Mouse (Mus musculus): ENCODE measurements around the gene Aasdhppt. TPM values are rescaled to one million over a fixed set of nuclear protein-coding genes. Genes with fewer than 3 reads are reported as not detected.
A peak's percentile ranks its signal among the peaks of the same experiment; 100 is the strongest.

Gene Aasdhppt
- polyA plus RNA-seq, 1 experiment from 2014 or later, result 15.0 TPM

GRCm38 (mm10) chr9:4266881-4267280 is 42.4 kb downstream of the Aasdhppt start:
- Histone ChIP-seq H3K27ac (replicated peaks) (no peak overlapping the region), H3K4me2 (no peak overlapping the region), H3K27me3 (no peaks in the 10 kb centered on the region), H3K9me3 (replicated peaks) (no peaks in the 10 kb centered on the region), H3K36me3 (replicated peaks) (no peaks in the 10 kb centered on the region), H3K9ac (no peak overlapping the region), H3K4me3 (replicated peaks) (no peak overlapping the region), H3K4me1 (replicated peaks) (no peaks in the 10 kb centered on the region)
- WGBS (ENCODE audit: insufficient replicate concordance), result 80% methylated on average over 3 of the region's 3 CpGs
- no peak for ATAC-seq (ENCODE audit: insufficient read depth)

- ATAC-seq (ENCODE audit: insufficient read depth), result 0 out of 2 replicates have a peak, but pooled peaks have one; percentile 9
- Histone ChIP-seq H3K27ac (replicated peaks) (no peak overlapping the region), H3K9me3 (replicated peaks) (peaks cover 9% of the 10 kb centered on the region), H3K9ac (no peak overlapping the region), H3K27me3 (no peaks in the 10 kb centered on the region), H3K4me3 (replicated peaks) (0 out of 2 replicates have a peak overlapping the region, but pooled peaks have one; percentile 29), H3K4me2 (no peak overlapping the region), H3K4me1 (replicated peaks) (no peaks in the 10 kb centered on the region), H3K36me3 (replicated peaks) (no peaks in the 10 kb centered on the region)
- 48% methylated on average over 12 of the region's 12 CpGs for WGBS (ENCODE audit: insufficient replicate concordance)
Observed at GRCm38 (mm10) chr9:4260746-4261090, 48.6 kb downstream of the Aasdhppt start.

- no peaks in the 10 kb centered on the region for H3K4me1 ChIP-seq (replicated peaks)
- H3K27me3 ChIP-seq, result no peaks in the 10 kb centered on the region
- peak overlapping the region; percentile 20; the same call in 1 of the 2 replicates for H3K4me2 ChIP-seq
- ATAC-seq (ENCODE audit: insufficient read depth), result peak; percentile 15; the same call in 1 of the 2 replicates
- 44% methylated on average over 65 of the region's 65 CpGs for WGBS (ENCODE audit: insufficient replicate concordance)
- H3K27ac ChIP-seq (replicated peaks), result no peak overlapping the region
- peaks cover 9% of the 10 kb centered on the region for H3K9me3 ChIP-seq (replicated peaks)
- no peaks in the 10 kb centered on the region for H3K36me3 ChIP-seq (replicated peaks)
- peak overlapping the region; percentile 29 for H3K4me3 ChIP-seq (replicated peaks)
- no peak overlapping the region for H3K9ac ChIP-seq
Observed at GRCm38 (mm10) chr9:4259841-4260745, 49.2 kb downstream of the Aasdhppt start.

- Histone ChIP-seq H3K4me1 (replicated peaks) (no peaks in the 10 kb centered on the region), H3K9ac (no peak overlapping the region), H3K36me3 (replicated peaks) (no peaks in the 10 kb centered on the region), H3K27ac (replicated peaks) (no peak overlapping the region), H3K4me3 (replicated peaks) (no peak overlapping the region), H3K4me2 (no peak overlapping the region), H3K9me3 (replicated peaks) (peaks cover 9% of the 10 kb centered on the region), H3K27me3 (no peaks in the 10 kb centered on the region)
- 78% methylated on average over 10 of the region's 10 CpGs for WGBS (ENCODE audit: insufficient replicate concordance)
- no peak for ATAC-seq (ENCODE audit: insufficient read depth)
Observed at GRCm38 (mm10) chr9:4259074-4259473, 50.2 kb downstream of the Aasdhppt start.

Small RNA genes within 50 kb of the gene (microRNA-seq; reads per million reads assigned to microRNA genes)
- not detected for gene Gm22195

Other genes with a start within 250 kb of the Aasdhppt start
- 2.0 and 2.4 TPM in 2 replicates for gene Kbtbd3, start 362 bp upstream of the Aasdhppt start, polyA plus RNA-seq (2015; fragmentation: Nextera tagmentation; extraction: Ambion mirVana)
- 7.3 and 7.9 TPM in 2 replicates for gene Msantd4, start 67.1 kb upstream of the Aasdhppt start, polyA plus RNA-seq (2015; fragmentation: Nextera tagmentation; extraction: Ambion mirVana)